Mouse (Mus musculus) kidney, adult 2 months (tissue): ENCODE results near the gene Gm11444. TPM values are rescaled to one million over a fixed set of nuclear protein-coding genes. Genes with fewer than 3 reads are reported as not detected.

Source experiments
- DNase-seq: peaks from one replicate; pipeline ENCODE4 v3.0.0; 2021
- H3K27ac ChIP-seq: fragments of 200-500 bp; 2 replicates; pipeline ENCODE4 v1.5.1; 2012; ENCODE audit warnings: low read depth, low read length, control low read depth, inconsistent platforms; ENCODE audit not compliant: insufficient read depth
- H3K27me3 ChIP-seq: fragments of 200-500 bp; replicated peaks from 2 replicates; pipeline ENCODE4 v1.6.1; 2012; ENCODE audit warnings: mild to moderate bottlenecking, moderate library complexity, low read length, inconsistent platforms; ENCODE audit not compliant: control insufficient read depth, insufficient read depth
- H3K36me3 ChIP-seq: fragments of 200-500 bp; 2 replicates; pipeline ENCODE4 v1.6.1; 2012; ENCODE audit warnings: mild to moderate bottlenecking, moderate library complexity, low read length, inconsistent platforms; ENCODE audit not compliant: control insufficient read depth, insufficient read depth
- H3K4me1 ChIP-seq: fragments of 200-500 bp; 2 replicates; pipeline ENCODE4 v1.6.1; 2011; ENCODE audit warnings: low read length; ENCODE audit not compliant: control insufficient read depth, insufficient read depth
- H3K4me3 ChIP-seq: fragments of 200-500 bp; 2 replicates; pipeline ENCODE4 v1.5.1; 2011; ENCODE audit warnings: mild to moderate bottlenecking, low read depth, low read length, control low read depth; ENCODE audit not compliant: insufficient read depth
- CTCF ChIP-seq: fragments of 200-500 bp; conservative IDR thresholded peaks from 2 replicates; pipeline ENCODE4 v1.5.1; 2011; ENCODE audit warnings: low read depth, mild to moderate bottlenecking, control low read depth, low read length, moderate library complexity, mixed read lengths; ENCODE audit not compliant: insufficient read depth, insufficient read length
- POLR2A ChIP-seq: fragments of 200-500 bp; IDR thresholded peaks from one replicate; pipeline ENCODE4 v1.6.1; 2011; ENCODE audit warnings: low read depth, low read length, control low read depth
- WGBS: fragments of 180-500 bp; shearing (Covaris S2); methylation state at CpG from one replicate; pipeline ENCODE4 v1.1.7; 2018; 5-methylcytosine and 5-hydroxymethylcytosine counted together
- polyA plus RNA-seq: library from polyadenylated mRNA; depleted of rRNA; stranded (reverse); fragments of >200 nt; gene quantifications from 2 replicates; pipeline ENCODE4 v1.2.3, GENCODE M21; 2012

Gene Gm11444
- polyA plus RNA-seq, 1 experiment = not detected

DNA sequence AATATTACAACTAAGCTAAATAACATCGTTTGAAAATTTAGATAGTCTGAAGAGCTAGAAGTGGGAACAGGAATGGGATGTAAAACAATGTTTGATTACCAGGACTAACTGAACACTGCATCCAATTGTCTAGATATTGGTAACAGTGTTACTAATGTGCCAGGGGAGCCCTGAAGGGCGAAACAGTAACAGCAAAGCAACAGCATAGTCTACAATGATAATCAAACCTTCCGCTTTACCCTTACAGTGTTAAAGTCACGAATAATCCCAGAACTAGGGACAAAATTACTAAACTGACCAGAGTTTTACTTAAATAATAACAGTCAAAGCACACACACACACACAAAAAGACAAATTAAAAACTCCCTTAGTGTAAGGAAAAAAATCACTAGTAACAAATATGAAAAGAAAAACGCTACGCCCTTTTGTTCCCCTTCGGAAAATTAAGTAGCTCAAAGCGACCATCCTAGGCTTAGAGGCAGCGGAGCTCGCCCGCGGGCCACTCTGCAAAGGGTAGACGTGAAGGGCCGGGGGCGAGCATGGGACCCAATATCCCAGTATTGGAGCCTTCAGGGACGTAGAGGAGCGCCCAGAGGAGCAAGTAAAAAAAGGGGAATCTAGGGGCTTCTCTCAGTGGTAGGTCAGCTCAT lies 37.8 kb upstream of the Gm11444 start:
- TF ChIP-seq CTCF = no peak
- no peak for TF ChIP-seq POLR2A
- peaks cover 6% of the 10 kb centered on the region for H3K27me3 ChIP-seq
- H3K36me3 ChIP-seq = no peaks in the 10 kb centered on the region
- no peak overlapping the region for H3K4me3 ChIP-seq
- WGBS = 18% methylated on average over 17 of the region's 17 CpGs
- DNase-seq = no peak
- no peak overlapping the region for H3K27ac ChIP-seq
- H3K4me1 ChIP-seq = no peaks in the 10 kb centered on the region

DNA sequence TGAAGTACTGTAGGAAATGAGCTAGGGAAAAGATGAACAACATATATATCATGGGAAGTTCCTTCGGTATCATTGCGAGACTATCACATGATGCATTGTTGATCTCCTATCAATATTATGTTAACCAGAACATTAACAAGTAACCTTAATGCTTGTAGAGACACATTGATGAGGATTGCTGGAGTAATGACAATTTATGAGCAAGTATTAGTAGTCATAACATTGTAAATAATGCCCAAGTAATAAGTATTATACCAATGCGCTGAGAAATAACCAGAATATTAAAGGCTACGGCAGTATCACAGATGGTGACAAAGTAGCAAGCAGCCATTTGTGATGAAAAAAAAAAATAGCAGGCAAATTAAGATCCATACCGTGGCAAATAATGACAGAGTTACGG lies 37.1 kb upstream of the Gm11444 start:
- DNase-seq = no peak
- H3K27me3 ChIP-seq = peaks cover 6% of the 10 kb centered on the region
- H3K36me3 ChIP-seq = no peaks in the 10 kb centered on the region
- TF ChIP-seq CTCF (no peak), POLR2A (no peak)
- no peaks in the 10 kb centered on the region for H3K4me1 ChIP-seq
- 31% methylated on average over 6 of the region's 6 CpGs for WGBS
- no peak overlapping the region for H3K4me3 ChIP-seq
- H3K27ac ChIP-seq = no peak overlapping the region

DNA sequence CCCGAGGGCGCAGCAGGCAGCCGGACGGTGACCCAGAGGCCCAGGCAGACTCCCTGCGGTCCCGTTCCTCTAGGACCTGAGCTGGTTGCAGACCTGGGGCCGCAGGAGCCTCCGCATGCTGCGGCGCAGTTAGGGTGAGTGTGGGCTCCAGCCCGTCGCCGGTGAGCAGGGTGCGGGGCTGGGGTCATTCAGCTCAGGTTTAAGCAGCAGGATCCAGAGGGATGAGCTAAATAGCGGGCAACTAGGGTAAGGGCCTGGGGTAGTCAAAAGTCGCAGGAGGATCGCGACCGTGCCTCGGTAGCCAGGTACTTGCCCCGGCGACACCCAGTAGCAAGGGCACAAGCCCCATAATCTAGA lies 36.3 kb upstream of the Gm11444 start:
- H3K36me3 ChIP-seq = no peaks in the 10 kb centered on the region
- TF ChIP-seq POLR2A (no peak), CTCF (no peak)
- H3K4me3 ChIP-seq = no peak overlapping the region
- no peak overlapping the region for H3K27ac ChIP-seq
- no peaks in the 10 kb centered on the region for H3K4me1 ChIP-seq
- DNase-seq = no peak
- WGBS = 24% methylated on average over 22 of the region's 22 CpGs
- H3K27me3 ChIP-seq = peaks cover 6% of the 10 kb centered on the region

DNA sequence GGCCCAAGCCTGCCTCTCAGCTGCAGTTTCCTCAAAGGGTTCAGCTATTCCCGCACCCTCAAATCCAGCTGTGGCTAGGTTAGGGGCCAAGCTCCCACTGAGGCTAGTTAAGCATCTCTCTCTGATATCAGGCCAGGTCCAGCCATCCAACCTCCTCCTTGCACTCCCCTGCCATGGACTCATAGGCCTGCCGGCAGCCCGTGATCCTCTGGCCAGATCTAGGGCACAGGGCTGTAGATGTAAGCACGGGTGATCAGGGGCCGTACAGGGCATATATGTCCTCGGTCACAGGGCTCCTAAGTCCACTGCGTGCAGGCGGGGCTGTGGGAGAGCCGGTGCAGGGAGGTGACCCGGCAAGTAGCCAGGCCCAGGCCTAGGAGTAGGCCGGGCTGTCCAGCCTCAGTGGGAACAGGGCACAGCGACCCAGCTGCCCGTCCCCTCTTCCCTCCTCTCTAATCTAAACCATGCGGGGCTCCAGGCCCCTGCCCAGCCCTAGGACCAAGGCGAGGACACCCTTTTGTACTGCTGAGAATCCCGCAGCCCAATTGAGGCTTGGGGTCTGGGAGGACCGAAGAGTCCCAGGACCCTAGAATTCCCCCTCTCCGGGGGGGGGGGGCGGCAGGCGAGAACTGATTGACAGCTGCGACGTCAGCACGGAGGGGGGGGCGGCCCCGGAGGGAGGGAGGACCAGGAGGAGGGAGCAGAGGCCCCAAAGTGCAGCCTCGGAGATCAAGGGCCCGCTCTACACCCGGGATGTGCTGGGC lies 35.7 kb upstream of the Gm11444 start, which contains the start of gene Tbx4:
Tbx4 (plus strand) TSS at position 758 of the 764 bp plus-strand sequence.
- H3K4me1 ChIP-seq = no peaks in the 10 kb centered on the region
- 54% methylated on average over 24 of the region's 28 CpGs for WGBS
- peaks cover 6% of the 10 kb centered on the region for H3K27me3 ChIP-seq
- H3K27ac ChIP-seq = no peak within 1 kb of the TSS
- no peak within 1 kb of the TSS for H3K4me3 ChIP-seq
- no peak for DNase-seq
- H3K36me3 ChIP-seq = no peaks in the 10 kb centered on the region
- no peak for TF ChIP-seq CTCF
- TF ChIP-seq POLR2A = no peak

DNA sequence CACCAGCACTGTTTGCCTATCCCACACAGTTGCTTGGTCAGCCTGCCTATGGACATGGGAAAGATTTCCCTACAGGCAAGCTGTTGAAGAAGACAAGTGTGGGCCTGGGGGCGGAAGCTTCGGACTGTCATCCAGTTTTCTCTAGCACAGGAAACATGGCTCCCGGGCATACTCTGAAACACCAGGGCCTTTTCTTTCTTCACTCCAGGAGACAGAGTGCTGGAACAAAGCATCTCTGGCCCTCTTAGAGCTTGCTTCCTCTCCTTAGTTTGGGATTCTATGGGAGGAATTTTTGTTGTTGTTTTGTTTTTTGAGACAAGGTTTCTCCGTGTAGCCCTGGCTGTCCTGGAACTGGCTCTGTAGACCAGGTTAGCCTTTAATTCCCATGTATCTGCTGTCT lies 34.4 kb upstream of the Gm11444 start:
- TF ChIP-seq CTCF (no peak), POLR2A (no peak)
- no peaks in the 10 kb centered on the region for H3K36me3 ChIP-seq
- H3K27ac ChIP-seq = no peak overlapping the region
- DNase-seq = no peak
- peaks cover 5% of the 10 kb centered on the region for H3K27me3 ChIP-seq
- WGBS = 84% methylated on average over 4 of the region's 4 CpGs
- H3K4me1 ChIP-seq = no peaks in the 10 kb centered on the region
- no peak overlapping the region for H3K4me3 ChIP-seq

DNA sequence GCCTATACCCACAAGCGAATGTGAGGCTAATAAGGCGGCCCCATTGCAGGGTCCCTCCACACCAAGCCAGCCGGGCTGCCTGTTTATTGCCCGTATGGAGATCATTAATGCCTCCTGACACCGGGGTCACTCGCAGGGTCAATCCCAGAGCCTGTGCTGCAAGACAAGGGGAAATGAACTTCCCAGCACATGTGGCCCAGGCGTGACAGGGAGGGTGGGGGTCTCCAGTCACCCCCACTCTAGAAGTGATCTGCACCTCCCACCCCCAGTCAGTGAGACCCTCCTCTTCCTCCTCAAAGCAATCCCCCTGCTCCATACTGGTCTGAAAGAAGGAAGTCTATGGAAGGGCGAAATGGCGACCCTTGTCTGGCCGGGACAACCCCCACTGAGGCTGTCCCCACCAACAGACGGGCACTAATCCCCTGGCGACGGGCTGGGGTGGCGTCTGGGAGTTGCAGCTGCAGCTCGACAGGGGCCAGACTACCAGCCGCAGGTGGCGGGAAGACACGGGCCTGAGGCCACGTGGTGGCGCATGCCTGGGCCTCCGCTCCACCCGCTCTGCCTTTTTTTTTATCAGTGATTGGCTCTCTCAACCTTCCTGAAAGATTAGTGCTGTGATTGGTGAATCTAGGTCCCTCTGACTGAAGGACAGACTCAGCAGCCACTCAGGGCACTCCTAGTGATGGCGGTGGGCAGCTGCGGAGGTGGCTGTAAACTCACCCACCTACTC lies 26.1 kb upstream of the Gm11444 start:
- no peak overlapping the region for H3K27ac ChIP-seq
- H3K4me3 ChIP-seq = no peak overlapping the region
- no peak for DNase-seq
- WGBS = 69% methylated on average over 24 of the region's 24 CpGs
- TF ChIP-seq POLR2A = no peak
- no peak for TF ChIP-seq CTCF
- no peaks in the 10 kb centered on the region for H3K36me3 ChIP-seq
- no peaks in the 10 kb centered on the region for H3K27me3 ChIP-seq
- no peaks in the 10 kb centered on the region for H3K4me1 ChIP-seq

DNA sequence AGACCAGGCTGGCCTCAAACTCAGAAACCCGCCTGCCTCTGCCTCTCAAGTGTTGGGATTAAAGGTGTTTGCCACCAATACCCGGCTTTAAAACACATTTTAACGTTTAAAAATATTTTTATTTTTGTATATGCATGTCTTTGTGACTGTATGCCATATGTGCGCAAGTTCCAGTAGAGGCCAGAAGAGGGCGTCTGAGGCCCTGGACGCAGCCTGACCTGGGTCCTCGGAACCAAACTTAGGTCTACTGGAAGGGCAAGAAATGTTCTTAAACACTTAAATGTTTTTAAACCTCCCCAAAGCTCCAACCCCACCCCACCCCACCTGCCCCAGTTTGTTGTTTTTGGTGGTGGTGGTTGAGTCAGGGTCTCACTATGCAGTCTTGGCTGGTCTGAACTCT lies 14.2 kb upstream of the Gm11444 start:
- WGBS = 42% methylated on average over 7 of the region's 7 CpGs

More for the DNA sequence above, 14.2 kb upstream of the Gm11444 start:
- no peak overlapping the region for H3K27ac ChIP-seq
- no peak for DNase-seq
- TF ChIP-seq CTCF (peak; percentile 39), POLR2A (no peak)
- H3K4me3 ChIP-seq = no peak overlapping the region
- no peaks in the 10 kb centered on the region for H3K27me3 ChIP-seq
- no peaks in the 10 kb centered on the region for H3K36me3 ChIP-seq
- H3K4me1 ChIP-seq = no peaks in the 10 kb centered on the region
